Mouse (Mus musculus) liver, embryonic 12.5 days (tissue): ENCODE data around the gene Peli3. TPM values are rescaled to one million over a fixed set of nuclear protein-coding genes. Genes with fewer than 3 reads are reported as not detected.
"Not testable (repeated sequence)": the region's sequence is repeated elsewhere in the genome, so short reads cannot be mapped to it uniquely, and the experiment has no call there.

Experiments
- ATAC-seq: fragments of 200-750 bp; cut with Nextera tagmentation; 2 replicates; pipeline ENCODE4 v1.8.0; 2017; ENCODE audit warnings: moderate number of reproducible peaks, mild to moderate bottlenecking, moderate library complexity
- H3K27ac ChIP-seq: fragments of 300-500 bp; sonication (generic); 2 replicates; pipeline ENCODE4 v1.5.1; 2016; ENCODE audit warnings: mild to moderate bottlenecking
- H3K27me3 ChIP-seq: fragments of 300-500 bp; sonication (generic); replicated peaks from 2 replicates; pipeline ENCODE4 v1.6.1; 2016; ENCODE audit warnings: mild to moderate bottlenecking, moderate library complexity
- H3K36me3 ChIP-seq: fragments of 300-500 bp; sonication (generic); 2 replicates; pipeline ENCODE4 v1.6.1; 2016; ENCODE audit warnings: mild to moderate bottlenecking, moderate library complexity
- H3K4me1 ChIP-seq: fragments of 300-500 bp; sonication (generic); 2 replicates; pipeline ENCODE4 v1.6.1; 2016
- H3K4me2 ChIP-seq: fragments of 300-500 bp; sonication (generic); 2 replicates; pipeline ENCODE4 v1.6.1; 2016; ENCODE audit warnings: mild to moderate bottlenecking, moderate library complexity
- H3K4me3 ChIP-seq: fragments of 300-500 bp; sonication (generic); 2 replicates; pipeline ENCODE4 v1.5.1; 2016; ENCODE audit warnings: mild to moderate bottlenecking, moderate library complexity
- H3K9ac ChIP-seq: fragments of 300-500 bp; sonication (generic); 2 replicates; pipeline ENCODE4 v1.6.1; 2016; ENCODE audit warnings: mild to moderate bottlenecking, moderate library complexity
- H3K9me3 ChIP-seq: fragments of 300-500 bp; sonication (generic); replicated peaks from 2 replicates; pipeline ENCODE4 v1.6.1; 2016; ENCODE audit warnings: mild to moderate bottlenecking, moderate library complexity
- WGBS: fragments of 180-500 bp; shearing (Covaris S2); methylation state at CpG from one replicate; pipeline ENCODE4 v1.1.7; 2016; ENCODE audit not compliant: insufficient replicate concordance; 5-methylcytosine and 5-hydroxymethylcytosine counted together
- polyA plus RNA-seq: library from polyadenylated mRNA; unstranded; fragments of >200 nt; fragmentation: Nextera tagmentation; extraction: Ambion mirVana; gene quantifications from 2 replicates; pipeline ENCODE4 v1.2.1, GENCODE M21; 2016

The Peli3 gene
- polyA plus RNA-seq = 0.20 and 0.44 TPM in 2 replicates

DNA sequence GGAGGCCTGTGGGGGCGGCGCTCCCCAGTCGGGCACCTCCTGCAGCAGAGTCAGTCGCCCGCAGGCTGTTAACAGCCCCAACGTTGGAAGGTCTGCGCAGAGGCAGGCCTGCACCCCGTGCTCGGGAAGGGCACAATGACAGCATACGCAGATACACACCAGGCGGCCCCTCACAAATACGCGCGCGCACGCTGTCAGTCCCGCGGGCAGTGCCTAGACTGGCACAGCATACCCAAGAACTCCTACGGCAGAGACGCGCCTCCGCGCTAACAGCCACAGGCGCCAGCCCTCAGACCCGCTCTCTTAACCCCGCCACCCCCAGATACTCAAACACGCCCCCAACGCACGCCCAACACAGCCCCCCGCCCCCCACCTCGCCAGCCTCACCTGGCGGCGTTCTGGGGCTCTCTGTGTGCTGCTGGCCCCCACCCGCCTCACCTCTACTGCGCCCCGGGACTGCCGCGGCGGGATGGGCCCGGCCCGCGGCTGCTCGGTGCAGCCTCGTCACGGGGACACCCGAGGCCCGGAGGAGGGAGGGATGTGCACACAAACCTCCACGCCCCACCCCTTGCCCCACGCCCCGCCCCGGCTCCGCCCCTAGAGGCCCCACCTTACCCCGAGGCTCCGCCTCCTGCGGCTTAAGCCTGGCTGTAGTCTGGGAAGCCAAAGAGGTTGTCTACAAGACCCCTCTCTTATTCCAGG is at the start of gene Peli3:
Gene Peli3 (minus strand): TSS at position 577 of the 702 bp plus-strand sequence.
- H3K4me2 ChIP-seq = peak within 1 kb of the TSS; percentile 95
- no peaks in the 10 kb centered on the region for H3K9me3 ChIP-seq
- no peak within 1 kb of the TSS for H3K27ac ChIP-seq
- H3K4me3 ChIP-seq = peak within 1 kb of the TSS; percentile 61
- H3K36me3 ChIP-seq = no peaks in the 10 kb centered on the region
- H3K9ac ChIP-seq = peak within 1 kb of the TSS; percentile 57
- H3K27me3 ChIP-seq = peaks cover 91% of the 10 kb centered on the region
- peaks cover 16% of the 10 kb centered on the region for H3K4me1 ChIP-seq
- 2% methylated on average over 55 of the region's 55 CpGs for WGBS
- ATAC-seq = peak; percentile 90

DNA sequence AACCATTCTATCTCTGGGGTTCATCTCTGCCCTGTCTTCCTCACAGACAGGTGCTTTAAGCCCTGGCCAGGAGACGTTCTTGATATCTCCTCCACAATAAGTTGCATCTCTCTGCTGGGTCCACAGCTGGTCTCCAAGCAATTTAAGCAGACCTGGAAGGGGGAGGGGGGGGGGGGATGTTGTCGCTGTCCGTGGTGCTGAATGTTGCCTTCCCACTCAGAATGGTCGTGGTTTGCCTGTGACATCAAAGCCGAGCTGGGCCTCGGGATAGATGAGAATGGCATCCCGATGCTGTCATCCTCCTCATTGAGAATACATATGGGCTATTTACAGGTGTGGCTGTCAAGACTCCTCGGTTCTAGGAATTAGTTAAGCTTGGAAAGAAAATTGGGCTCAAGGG is 49.4 kb upstream of the Peli3 start:
- ATAC-seq = no peak
- peaks cover 86% of the 10 kb centered on the region for H3K27me3 ChIP-seq

DNA sequence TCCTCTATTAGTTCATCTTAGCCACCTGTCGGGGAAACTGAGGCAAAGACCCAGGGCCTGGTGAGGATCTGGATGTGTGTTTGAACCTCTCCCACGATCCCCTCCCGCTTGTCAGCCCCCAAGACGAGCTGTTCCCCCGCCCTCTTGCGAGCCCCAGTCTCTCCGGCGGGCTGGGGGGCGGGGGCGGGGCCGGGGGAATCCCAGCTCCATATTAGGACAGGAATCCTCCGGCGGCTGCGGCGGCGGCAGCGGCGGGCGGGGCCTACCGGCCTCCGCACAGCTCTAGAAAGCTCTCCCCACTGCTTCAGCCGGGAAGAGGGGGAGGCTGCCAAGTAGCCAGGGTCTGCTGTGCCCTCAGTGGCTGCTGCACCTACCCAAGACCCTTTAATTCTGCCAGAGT is 47.8 kb upstream of the Peli3 start:
- Histone ChIP-seq H3K4me3 (no peak overlapping the region), H3K36me3 (no peaks in the 10 kb centered on the region), H3K4me2 (no peak overlapping the region), H3K9me3 (no peaks in the 10 kb centered on the region), H3K27me3 (peaks cover 84% of the 10 kb centered on the region), H3K9ac (no peak overlapping the region), H3K4me1 (0 out of 2 replicates have a peak, but pooled peaks cover 3% of the 10 kb centered on the region), H3K27ac (no peak overlapping the region)
- ATAC-seq = no peak
- 13% methylated on average over 21 of the region's 22 CpGs for WGBS

More for the DNA sequence above, 49.4 kb upstream of the Peli3 start:
- Histone ChIP-seq H3K9ac (no peak overlapping the region), H3K4me1 (0 out of 2 replicates have a peak, but pooled peaks cover 3% of the 10 kb centered on the region), H3K36me3 (no peaks in the 10 kb centered on the region), H3K9me3 (no peaks in the 10 kb centered on the region), H3K4me3 (no peak overlapping the region), H3K4me2 (no peak overlapping the region), H3K27ac (no peak overlapping the region)
- 10% methylated on average over 8 of the region's 8 CpGs for WGBS

DNA sequence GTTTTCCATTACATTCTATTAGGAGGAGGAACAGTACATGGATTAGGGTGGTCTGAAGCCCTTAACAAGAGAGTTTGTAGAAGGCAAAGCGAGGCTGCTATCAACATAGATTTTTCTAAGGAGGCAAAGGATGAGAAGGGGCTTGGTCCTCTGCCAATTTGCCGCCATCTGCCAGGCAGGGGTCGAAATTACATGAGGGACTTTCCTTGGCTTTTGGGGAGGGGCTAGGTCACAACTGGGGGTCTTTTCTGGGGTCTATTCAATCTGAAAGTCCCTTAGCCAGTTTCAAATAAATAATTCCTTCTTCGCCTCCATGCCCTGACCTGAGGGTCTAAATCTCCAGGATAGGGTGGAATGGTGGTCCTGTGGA is 47.3 kb upstream of the Peli3 start, which contains the start of gene Npas4:
Gene Npas4 (minus strand): TSS at position 61 of the 370 bp plus-strand sequence.
- H3K4me3 ChIP-seq = no peak within 1 kb of the TSS
- H3K36me3 ChIP-seq = no peaks in the 10 kb centered on the region
- H3K27me3 ChIP-seq = peaks cover 84% of the 10 kb centered on the region
- H3K4me2 ChIP-seq = no peak within 1 kb of the TSS
- no peak for ATAC-seq
- H3K9ac ChIP-seq = no peak within 1 kb of the TSS
- H3K4me1 ChIP-seq = 0 out of 2 replicates have a peak, but pooled peaks cover 3% of the 10 kb centered on the region
- WGBS = 17% methylated on average over 4 of the region's 4 CpGs
- no peak within 1 kb of the TSS for H3K27ac ChIP-seq
- no peaks in the 10 kb centered on the region for H3K9me3 ChIP-seq

DNA sequence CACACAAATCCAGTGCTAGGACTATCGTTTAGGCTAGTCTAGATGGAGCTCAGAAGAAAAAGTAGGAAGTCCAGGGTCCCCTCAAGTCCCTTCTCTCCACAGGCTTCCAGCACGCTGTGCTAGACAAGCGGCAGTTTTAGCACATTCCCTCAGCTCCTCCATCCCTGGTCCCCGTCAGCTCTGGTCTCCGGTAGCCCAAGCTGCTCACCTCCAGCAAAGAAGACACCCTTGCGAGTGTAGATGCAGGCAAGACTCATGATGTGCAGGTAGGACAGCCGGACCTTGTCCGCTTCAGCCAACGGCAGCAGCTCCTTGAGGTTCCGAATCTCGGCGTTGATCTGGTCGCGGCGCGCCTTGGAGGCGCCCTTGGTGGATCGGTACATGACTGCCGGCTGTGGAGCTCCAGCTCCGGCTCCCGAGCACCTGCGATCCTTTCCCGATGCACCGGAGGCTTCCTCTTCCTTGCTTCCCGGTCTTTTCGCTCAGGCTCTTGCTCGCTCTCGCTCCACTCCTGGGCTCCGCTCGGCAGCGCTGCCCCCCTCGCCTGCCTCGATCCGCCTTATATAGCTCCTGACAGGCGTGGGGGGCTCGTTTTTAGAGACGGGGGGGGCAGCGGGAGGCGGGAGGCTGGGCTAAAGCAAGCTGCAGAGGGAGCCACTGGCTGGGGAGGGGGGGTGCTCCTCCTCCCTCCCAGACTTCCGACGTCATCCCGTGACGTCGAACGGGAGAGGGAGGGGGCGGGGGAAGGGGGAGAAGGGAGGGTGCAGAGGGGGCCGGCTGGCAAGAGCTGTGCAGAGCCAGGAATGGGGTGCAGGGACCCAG is 46.7 kb upstream of the Peli3 start:
- no peak for ATAC-seq
- no peak overlapping the region for H3K4me2 ChIP-seq
- H3K4me1 ChIP-seq = 0 out of 2 replicates have a peak, but pooled peaks cover 3% of the 10 kb centered on the region
- 20% methylated on average over 47 of the region's 47 CpGs for WGBS
- peaks cover 84% of the 10 kb centered on the region for H3K27me3 ChIP-seq
- H3K4me3 ChIP-seq = no peak overlapping the region
- H3K9ac ChIP-seq = no peak overlapping the region
- no peaks in the 10 kb centered on the region for H3K36me3 ChIP-seq
- H3K9me3 ChIP-seq = no peaks in the 10 kb centered on the region
- no peak overlapping the region for H3K27ac ChIP-seq

DNA sequence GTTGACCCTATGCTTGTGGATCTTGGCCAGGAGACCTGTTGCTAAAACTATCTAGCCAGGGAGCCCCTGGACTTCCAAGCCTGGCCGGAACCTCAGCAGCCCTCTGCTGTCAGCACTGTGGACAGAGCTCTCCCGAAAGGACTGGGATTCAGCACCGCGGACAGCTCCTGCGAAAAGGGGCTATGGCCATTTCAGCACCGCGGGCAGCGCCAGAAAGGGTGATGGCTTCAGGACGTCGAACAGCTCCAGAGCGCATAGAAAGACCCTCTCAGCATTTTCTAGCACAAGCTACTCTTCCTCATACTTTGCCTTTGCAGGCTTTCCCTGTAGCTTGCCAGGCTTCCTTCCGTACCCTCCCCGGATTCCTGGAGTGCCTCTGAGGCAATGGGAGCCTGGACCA is 46.1 kb upstream of the Peli3 start:
- Histone ChIP-seq H3K27me3 (peaks cover 84% of the 10 kb centered on the region), H3K4me2 (no peak overlapping the region), H3K4me1 (0 out of 2 replicates have a peak, but pooled peaks cover 3% of the 10 kb centered on the region), H3K36me3 (no peaks in the 10 kb centered on the region), H3K9ac (no peak overlapping the region), H3K9me3 (no peaks in the 10 kb centered on the region), H3K27ac (no peak overlapping the region), H3K4me3 (no peak overlapping the region)
- no peak for ATAC-seq
- 4% methylated on average over 13 of the region's 13 CpGs for WGBS

DNA sequence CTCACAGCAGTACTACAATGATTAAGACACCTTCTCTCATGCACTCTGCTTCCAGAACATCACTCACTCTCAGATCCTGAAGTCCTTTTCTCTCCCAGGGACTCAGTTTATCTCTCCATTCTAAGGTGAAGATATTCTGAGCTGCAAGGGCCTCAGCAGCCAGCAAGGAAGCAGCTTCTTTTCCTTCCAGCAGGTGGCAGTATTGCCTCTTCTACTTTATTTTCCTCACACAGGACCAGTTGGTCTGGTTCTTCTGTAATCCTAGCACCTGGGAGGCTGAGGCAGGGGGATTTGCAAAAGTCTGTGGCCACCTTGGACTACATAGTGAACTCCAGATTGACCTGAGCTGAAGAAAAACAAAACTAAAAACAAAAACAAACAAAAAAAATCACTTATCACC is 38.8 kb upstream of the Peli3 start:
- Histone ChIP-seq H3K4me3 (no peak overlapping the region), H3K4me2 (no peak overlapping the region), H3K36me3 (no peaks in the 10 kb centered on the region), H3K9me3 (no peaks in the 10 kb centered on the region), H3K27me3 (peaks cover 54% of the 10 kb centered on the region), H3K4me1 (no peaks in the 10 kb centered on the region), H3K9ac (no peak overlapping the region), H3K27ac (no peak overlapping the region)
- ATAC-seq = no peak

DNA sequence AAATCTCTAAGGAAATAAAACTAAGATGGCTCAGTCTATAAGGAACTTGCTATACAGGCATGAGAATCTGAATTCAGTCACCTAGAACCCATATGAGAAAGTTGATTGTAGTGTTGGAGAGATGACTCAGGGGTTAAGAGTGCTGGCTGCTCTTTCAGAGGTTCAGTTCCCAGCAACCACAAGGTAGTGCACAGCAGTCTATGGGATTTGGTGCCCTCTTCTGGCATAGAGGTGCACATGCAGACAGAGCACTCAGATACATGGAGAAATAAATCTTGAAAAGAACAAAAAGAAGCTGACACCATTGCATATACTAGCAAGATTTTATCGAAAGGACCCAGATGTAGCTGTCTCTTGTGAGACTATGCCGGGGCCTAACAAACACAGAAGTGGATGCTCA is 25.3 kb upstream of the Peli3 start:
- H3K27ac ChIP-seq = no peak overlapping the region

DNA sequence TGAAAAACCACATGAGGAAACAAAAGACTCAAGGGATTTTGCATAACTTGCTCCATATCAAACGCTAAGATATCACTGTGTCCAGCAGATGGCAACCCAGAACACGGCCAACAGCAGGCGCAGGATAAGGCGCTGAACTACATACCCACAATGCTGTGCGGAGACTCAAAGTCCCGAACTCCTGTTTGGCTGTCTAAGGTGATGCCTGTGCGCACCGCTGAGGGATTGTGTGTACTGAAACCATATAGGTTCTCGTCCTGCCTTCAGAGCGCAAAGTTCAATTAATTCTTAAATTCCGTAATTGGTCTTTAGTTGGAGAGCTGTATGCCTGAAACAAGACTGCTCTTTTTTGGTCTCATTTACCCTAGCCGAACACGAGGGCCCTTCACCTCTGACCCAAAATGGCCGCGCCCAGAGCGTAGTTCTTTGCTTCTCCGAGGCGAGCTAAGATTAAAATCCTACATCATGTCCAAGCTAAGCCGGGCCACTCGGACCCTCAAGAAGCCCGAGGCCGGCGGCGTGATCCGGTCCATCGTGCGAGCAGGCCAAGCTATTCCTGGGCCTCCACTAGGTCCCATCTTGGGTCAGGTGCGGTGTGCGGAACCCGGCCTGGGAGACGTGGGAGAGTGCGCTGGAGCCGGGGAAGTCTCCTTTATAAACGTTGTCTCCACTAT is 19.1 kb upstream of the Peli3 start, which contains the start of gene Mrpl11:
Gene Mrpl11 (plus strand): TSS at position 220 of the 674 bp plus-strand sequence.
- H3K36me3 ChIP-seq = peaks cover 30% of the 10 kb centered on the region
- peak within 1 kb of the TSS; percentile 90 for H3K4me3 ChIP-seq
- H3K4me2 ChIP-seq = peak within 1 kb of the TSS; percentile 77
- H3K9ac ChIP-seq = peak within 1 kb of the TSS; percentile 79
- H3K9me3 ChIP-seq = no peaks in the 10 kb centered on the region
- under 1% methylated on average over 34 of the region's 34 CpGs for WGBS
- ATAC-seq = peak; percentile 95
- H3K4me1 ChIP-seq = peaks cover 18% of the 10 kb centered on the region
- peaks cover 13% of the 10 kb centered on the region for H3K27me3 ChIP-seq
- H3K27ac ChIP-seq = peak within 1 kb of the TSS; percentile 75

More for the DNA sequence above, 25.3 kb upstream of the Peli3 start:
- H3K9ac ChIP-seq = no peak overlapping the region
- WGBS = 75% methylated on average over 2 of the region's 2 CpGs
- no peaks in the 10 kb centered on the region for H3K27me3 ChIP-seq
- no peaks in the 10 kb centered on the region for H3K9me3 ChIP-seq
- peaks cover 5% of the 10 kb centered on the region for H3K4me1 ChIP-seq
- no peak for ATAC-seq
- H3K4me2 ChIP-seq = no peak overlapping the region
- H3K36me3 ChIP-seq = peaks cover 35% of the 10 kb centered on the region
- no peak overlapping the region for H3K4me3 ChIP-seq

DNA sequence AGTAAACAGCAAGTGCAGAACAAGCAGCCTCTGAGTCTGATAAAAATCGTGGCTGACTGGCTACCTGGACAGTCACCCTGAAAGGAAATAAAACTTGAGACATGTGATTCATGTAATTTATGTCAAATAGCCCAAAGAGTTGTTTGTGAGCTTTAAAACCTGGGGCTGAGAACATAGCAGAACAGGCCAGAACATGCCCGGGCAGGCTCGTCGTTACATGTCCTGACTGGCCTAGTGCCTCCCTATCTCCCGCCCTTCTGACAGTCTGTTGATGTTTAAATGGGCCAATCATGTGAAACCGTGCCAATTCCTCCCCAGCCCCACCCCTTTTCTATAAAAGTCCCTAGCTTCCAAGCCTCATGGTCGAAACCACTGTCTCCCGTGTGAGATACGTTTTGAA is 5.7 kb upstream of the Peli3 start:
- 76% methylated on average over 9 of the region's 9 CpGs for WGBS
- not testable (repeated sequence) for ATAC-seq

DNA sequence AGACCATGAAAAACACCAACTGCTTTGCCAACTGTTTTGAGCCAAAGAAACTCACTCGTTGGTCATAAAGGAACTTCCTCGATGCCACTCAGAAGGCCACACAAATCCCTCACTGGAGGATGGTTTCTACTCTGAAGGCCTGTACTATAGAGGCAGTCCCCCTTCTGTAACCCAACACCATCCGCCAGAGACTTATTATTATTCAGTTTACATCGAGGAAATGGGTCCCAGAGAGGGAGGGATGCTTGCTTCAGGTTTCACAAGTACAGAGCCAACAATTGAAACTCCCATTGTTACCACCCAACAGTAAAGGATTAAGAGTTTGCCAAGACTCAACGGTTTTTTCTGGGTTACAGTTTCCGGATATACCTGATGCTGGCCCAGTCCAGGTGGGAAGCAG is 2.6 kb upstream of the Peli3 start:
- H3K27me3 ChIP-seq = peaks cover 68% of the 10 kb centered on the region
- WGBS = 35% methylated on average over 6 of the region's 6 CpGs
- no peak overlapping the region for H3K27ac ChIP-seq

More for the DNA sequence above, 5.7 kb upstream of the Peli3 start:
- not testable (repeated sequence) for H3K9ac ChIP-seq, H3K9me3 ChIP-seq, H3K4me3 ChIP-seq, H3K4me2 ChIP-seq, H3K36me3 ChIP-seq, H3K4me1 ChIP-seq, H3K27ac ChIP-seq
- H3K27me3 ChIP-seq = peaks cover 39% of the 10 kb centered on the region

DNA sequence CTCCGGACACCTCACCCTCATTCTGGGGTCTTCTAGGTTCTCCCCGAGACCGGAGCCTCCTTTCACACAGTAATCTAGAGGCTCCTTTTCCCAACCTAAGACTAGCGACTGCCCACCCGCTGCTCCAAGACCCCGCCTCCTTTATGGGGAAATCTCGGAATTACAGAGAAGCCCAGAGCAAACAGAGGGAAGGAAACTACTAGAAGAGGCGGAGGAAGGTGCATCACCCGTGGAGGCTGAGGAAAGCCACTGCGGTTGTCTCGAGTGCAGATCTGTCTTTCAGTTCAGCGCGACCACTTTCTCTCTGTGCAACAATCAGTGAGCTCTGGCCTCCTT is 294 bp upstream of the Peli3 start:
- H3K4me2 ChIP-seq = peak overlapping the region; percentile 95
- H3K27me3 ChIP-seq = peaks cover 87% of the 10 kb centered on the region
- no peak overlapping the region for H3K27ac ChIP-seq
- no peaks in the 10 kb centered on the region for H3K36me3 ChIP-seq
- ATAC-seq = no peak
- peak overlapping the region; percentile 12; the same call in 1 of the 2 replicates for H3K9ac ChIP-seq
- H3K4me3 ChIP-seq = peak overlapping the region; percentile 61
- H3K9me3 ChIP-seq = no peaks in the 10 kb centered on the region
- H3K4me1 ChIP-seq = peaks cover 16% of the 10 kb centered on the region
- WGBS = 9% methylated on average over 13 of the region's 13 CpGs

More for the DNA sequence above, 2.6 kb upstream of the Peli3 start:
- Histone ChIP-seq H3K4me2 (no peak overlapping the region), H3K9me3 (no peaks in the 10 kb centered on the region), H3K4me1 (peaks cover 16% of the 10 kb centered on the region), H3K4me3 (no peak overlapping the region), H3K9ac (no peak overlapping the region), H3K36me3 (no peaks in the 10 kb centered on the region)
- ATAC-seq = no peak
